Mouse (Mus musculus) mouse embryonic stem cell (cell line): ENCODE data around the gene Ksr2.
"Not testable (repeated sequence)": the region's sequence is repeated elsewhere in the genome, so short reads cannot be mapped to it uniquely, and the experiment has no call there.

Experiments used
- in situ Hi-C, 2 experiments: fragments of 300-500 bp; cut with MboI; formaldehyde crosslinking; loops; 1 replicate in 1 of 2; 3 replicates in 1 of 2; pipeline ENCODE4 v1.14.3; 2019 to 2020; ENCODE audit warnings: low sequenced_read_pairs in 2 of 2, low pct_unique_long_range_greater_than_20kb in 1 of 2, mixed read lengths in 1 of 2; ENCODE audit not compliant: unreplicated experiment in 1 of 2

Ksr2 gene

DNA sequence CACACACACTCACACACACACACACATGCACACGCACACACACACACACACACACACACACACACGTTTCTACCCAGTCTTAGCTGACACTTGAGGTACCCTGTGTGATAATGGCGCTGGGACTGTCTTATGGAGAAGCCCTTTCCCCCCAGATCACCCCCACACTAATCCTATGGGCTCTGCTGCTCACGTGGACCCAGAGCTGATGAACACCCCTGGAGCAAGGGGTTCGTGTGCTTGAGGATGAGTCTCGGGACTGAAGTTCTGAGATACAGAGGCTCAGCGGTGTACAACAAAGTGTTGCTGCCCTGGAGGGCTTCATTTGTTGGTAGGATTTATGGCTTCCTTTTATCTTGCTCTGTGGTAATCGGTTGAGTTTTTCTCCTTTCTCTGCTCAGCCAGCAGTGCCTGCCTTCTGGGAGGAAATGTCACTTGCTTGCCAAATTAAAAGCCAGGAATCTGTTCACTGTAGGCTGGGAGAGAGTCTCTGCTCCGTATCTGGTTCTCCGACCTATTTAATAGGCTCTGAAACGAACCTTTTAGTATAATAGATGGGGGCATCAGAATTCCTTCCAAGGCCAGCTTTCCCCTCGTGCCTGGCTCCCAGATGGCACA lies 152.4 kb downstream of the Ksr2 start:
- in situ Hi-C loops, result no loop called here

- in situ Hi-C loops, result no loop called here
Measured at GRCm38 (mm10) chr5:117569190-117569795, 155.5 kb downstream of the Ksr2 start.

- in situ Hi-C loops, result no loop called here
Measured at GRCm38 (mm10) chr5:117572428-117572827, 158.6 kb downstream of the Ksr2 start.

GRCm38 (mm10) chr5:117574894-117575293 lies 161.1 kb downstream of the Ksr2 start:
- in situ Hi-C loops, result no loop called here

GRCm38 (mm10) chr5:117577598-117577997 lies 163.8 kb downstream of the Ksr2 start:
- in situ Hi-C loops, result no loop called here

GRCm38 (mm10) chr5:117581711-117582110 lies 167.9 kb downstream of the Ksr2 start:
- in situ Hi-C loops, result no loop called here

- in situ Hi-C loops, result no loop called here
Measured at GRCm38 (mm10) chr5:117584428-117584827, 170.6 kb downstream of the Ksr2 start.

DNA sequence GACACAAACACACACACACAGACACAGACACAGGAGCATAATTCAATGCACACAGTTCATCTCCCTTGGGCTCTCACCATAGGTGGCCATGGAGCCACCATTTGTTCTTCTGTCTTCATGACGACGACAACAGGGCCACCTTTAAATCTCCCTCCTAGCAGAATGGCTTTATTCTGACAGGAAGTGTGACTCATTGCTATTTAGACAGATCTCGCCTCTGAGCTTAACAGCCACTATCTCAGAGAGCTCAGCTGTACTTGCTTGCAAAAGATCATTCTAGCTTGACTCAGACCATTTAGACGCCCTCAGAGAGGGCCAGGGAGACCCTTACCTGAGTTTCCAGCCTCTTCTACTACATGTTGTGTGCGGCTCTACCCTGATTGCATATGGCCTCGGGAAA lies 175.5 kb downstream of the Ksr2 start:
- in situ Hi-C loops, result no loop called here

GRCm38 (mm10) chr5:117593273-117593672 lies 179.5 kb downstream of the Ksr2 start:
- in situ Hi-C loops, result no loop called here

DNA sequence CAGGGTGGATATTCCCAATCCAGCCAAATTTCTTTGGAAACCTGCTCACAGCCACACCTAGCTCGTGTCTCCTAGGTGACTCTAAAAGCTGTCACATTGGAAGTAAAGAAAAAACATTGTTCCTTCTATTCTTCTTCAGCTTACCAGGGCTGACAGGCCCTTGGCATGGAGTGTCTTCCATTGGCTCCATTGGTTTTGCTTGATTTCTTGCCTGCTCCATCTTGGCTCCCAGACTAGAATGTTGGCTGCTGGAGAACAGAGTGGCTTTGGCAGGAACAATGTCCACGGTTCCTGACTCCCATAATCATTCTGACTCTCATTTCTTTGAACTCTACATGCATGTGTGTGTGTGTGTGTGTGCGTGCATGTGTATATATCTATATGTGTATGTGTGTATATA lies 183.0 kb downstream of the Ksr2 start:
- in situ Hi-C loops, result no loop called here

DNA sequence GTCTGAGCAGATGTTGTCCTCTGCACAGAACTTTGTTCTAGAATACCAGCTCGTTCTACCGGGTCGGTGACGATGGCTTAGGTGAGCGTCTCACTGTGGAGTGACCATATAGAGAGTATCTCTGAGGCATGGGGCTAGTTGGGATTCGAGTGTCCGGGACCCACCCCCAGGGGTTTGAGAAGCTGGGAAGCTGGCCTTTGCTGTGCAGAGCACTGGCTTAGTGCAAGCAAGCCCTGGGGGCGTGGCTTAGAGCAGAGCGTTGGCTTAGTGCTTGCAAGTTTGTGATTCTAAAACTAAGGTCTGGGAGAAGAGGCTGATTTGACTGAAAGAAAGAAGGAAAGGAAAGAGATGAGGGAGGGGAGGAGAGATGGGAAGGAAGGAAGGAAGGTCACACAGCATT lies 188.2 kb downstream of the Ksr2 start:
- in situ Hi-C loops, result no loop called here

GRCm38 (mm10) chr5:117607761-117608309 lies 194.0 kb downstream of the Ksr2 start:
- in situ Hi-C loops, result no loop called here

GRCm38 (mm10) chr5:117614331-117615024 lies 200.7 kb downstream of the Ksr2 start:
- in situ Hi-C loops, result no loop called here

GRCm38 (mm10) chr5:117620292-117620691 lies 206.5 kb downstream of the Ksr2 start:
- in situ Hi-C loops, result no loop called here

- in situ Hi-C loops, result no loop called here
Measured at GRCm38 (mm10) chr5:117622221-117622620, 208.4 kb downstream of the Ksr2 start.

- in situ Hi-C loops, result not testable (repeated sequence)
Measured at GRCm38 (mm10) chr5:117623206-117623605, 209.4 kb downstream of the Ksr2 start.

GRCm38 (mm10) chr5:117626907-117627306 lies 213.1 kb downstream of the Ksr2 start:
- in situ Hi-C loops, result no loop called here

DNA sequence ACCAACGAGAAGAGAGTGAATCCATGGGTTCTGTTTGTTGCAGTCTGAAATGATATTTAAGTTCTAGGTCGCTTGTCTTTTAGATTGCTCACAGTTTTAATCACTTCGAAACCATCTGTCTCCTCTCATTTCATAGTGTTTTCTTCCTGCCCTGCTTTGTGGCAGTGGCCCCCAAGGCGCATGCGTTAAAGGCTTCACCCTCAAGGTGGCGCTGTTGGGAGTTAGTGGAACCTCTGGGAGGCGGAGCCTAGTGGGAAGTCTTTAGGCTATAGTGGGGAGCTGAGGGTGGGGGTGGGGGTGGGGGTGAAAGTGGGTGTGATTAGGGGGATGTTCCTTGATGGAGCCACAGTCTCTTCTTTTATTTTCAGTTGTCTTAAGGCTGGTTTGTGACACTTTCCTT lies 214.6 kb downstream of the Ksr2 start:
- in situ Hi-C loops, result no loop called here

- in situ Hi-C loops, result no loop called here
Measured at GRCm38 (mm10) chr5:117629570-117629969, 215.8 kb downstream of the Ksr2 start.

GRCm38 (mm10) chr5:117635211-117635610 lies 221.4 kb downstream of the Ksr2 start:
- in situ Hi-C loops, result no loop called here
